Mouse (Mus musculus): ENCODE measurements around the gene Cabp2. TPM values are rescaled to one million over a fixed set of nuclear protein-coding genes. Genes with fewer than 3 reads are reported as not detected.
"Not testable (repeated sequence)": the region's sequence is repeated elsewhere in the genome, so short reads cannot be mapped to it uniquely, and the experiment has no call there.

Gene Cabp2
- total and polyA plus RNA-seq, 2 experiments from 2014 or later: not detected

DNA sequence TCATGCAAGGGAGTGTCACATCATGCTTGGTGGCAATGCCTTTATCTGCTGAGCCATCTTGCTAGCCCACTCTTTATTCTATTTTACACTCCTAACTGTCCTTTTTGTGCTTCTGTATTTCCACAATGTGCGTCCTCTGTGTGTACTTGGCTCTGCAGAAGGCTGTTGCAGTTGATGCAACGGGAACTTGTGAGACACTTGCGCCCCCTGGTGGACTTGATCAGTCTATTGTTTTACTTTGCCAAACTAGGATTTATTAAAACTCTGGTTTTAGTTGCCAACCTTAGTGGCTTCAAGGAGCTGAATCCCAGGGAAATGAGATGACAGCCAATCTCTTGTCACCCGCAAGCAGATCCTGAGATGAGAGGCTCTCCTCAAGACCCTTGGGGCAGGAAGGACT is 33.5 kb upstream of the Cabp2 start:
- TF ChIP-seq CTCF (IDR thresholded peaks at IDR 0.05; ENCODE audit: low read depth): peak; percentile 80
- Histone ChIP-seq H3K27me3 (ENCODE audit: insufficient read depth, low read length) (no peaks in the 10 kb centered on the region), H3K27ac (no peak overlapping the region), H3K4me3 (ENCODE audit: low read length) (no peak overlapping the region), H3K9ac (replicated peaks; ENCODE audit: low read length) (no peak overlapping the region), H3K36me3 (ENCODE audit: insufficient read depth, low read length) (no peaks in the 10 kb centered on the region), H3K4me1 (ENCODE audit: insufficient read depth, low read length) (no peaks in the 10 kb centered on the region), H3K9me3 (ENCODE audit: low read length) (no peaks in the 10 kb centered on the region), H3K4me2 (ENCODE audit: low read depth, low read length) (no peak overlapping the region)
- 16% methylated on average over 4 of the region's 4 CpGs for WGBS
- DNase-seq (ENCODE audit: low spot score) (peak; percentile 90), ATAC-seq (no peak)

DNA sequence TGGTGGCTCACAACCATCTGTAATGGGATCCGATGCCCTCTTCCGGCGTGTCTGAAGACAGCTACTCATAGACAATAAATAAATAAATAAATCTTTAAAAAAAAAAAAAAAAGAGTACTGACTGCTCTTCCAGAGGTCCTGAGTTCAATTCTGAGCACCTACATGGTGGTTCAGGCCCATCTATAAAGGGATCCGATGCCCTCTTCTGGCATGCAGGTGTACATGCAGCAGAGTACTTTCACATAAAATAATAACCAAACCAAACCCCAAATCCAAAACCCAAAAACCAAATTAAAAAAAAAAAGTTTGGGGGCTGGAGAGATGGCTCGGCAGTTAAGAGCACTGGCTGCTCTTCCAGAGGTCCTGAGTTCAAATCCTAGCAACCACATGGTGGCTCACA is 32.3 kb upstream of the Cabp2 start:
- 0 out of 2 replicates have a peak, but pooled peaks have one; percentile 15 for TF ChIP-seq CTCF (IDR thresholded peaks at IDR 0.05; ENCODE audit: low read depth)
- not testable (repeated sequence) for DNase-seq (ENCODE audit: low spot score); H3K27me3 ChIP-seq (ENCODE audit: insufficient read depth, low read length); H3K4me1 ChIP-seq (ENCODE audit: insufficient read depth, low read length); H3K9ac ChIP-seq (replicated peaks; ENCODE audit: low read length); ATAC-seq; H3K27ac ChIP-seq; H3K4me2 ChIP-seq (ENCODE audit: low read depth, low read length); H3K36me3 ChIP-seq (ENCODE audit: insufficient read depth, low read length); H3K9me3 ChIP-seq (ENCODE audit: low read length); H3K4me3 ChIP-seq (ENCODE audit: low read length)
- WGBS: 83% methylated on average over 5 of the region's 5 CpGs

DNA sequence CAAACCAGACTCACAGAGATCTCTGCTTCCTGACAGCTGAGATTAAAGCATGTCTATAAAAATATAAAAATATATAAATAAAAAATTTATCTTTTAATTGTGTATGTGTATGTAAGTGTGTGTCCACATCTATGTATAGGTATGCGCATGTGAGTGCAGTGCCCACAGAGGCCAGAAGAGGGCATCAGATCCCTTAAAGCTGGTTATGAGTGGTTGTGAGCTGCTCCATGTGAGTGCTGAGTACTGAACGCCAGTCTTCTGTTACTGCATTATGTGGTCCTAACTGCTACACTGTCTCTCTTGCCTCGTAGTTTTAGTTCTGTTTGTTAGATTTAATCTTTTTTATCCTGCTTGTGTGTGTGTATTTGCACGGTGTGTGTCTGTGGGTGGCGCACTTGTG is 30.4 kb upstream of the Cabp2 start:
- Histone ChIP-seq H3K9me3 (ENCODE audit: low read length) (no peaks in the 10 kb centered on the region), H3K9ac (replicated peaks; ENCODE audit: low read length) (no peak overlapping the region), H3K4me2 (ENCODE audit: low read depth, low read length) (no peak overlapping the region), H3K4me1 (ENCODE audit: insufficient read depth, low read length) (no peaks in the 10 kb centered on the region), H3K27me3 (ENCODE audit: insufficient read depth, low read length) (no peaks in the 10 kb centered on the region), H3K4me3 (ENCODE audit: low read length) (no peak overlapping the region), H3K27ac (no peak overlapping the region), H3K36me3 (ENCODE audit: insufficient read depth, low read length) (no peaks in the 10 kb centered on the region)
- DNase-seq (ENCODE audit: low spot score) (no peak), ATAC-seq (no peak)
- 94% methylated on average over 5 of the region's 5 CpGs for WGBS
- TF ChIP-seq CTCF (IDR thresholded peaks at IDR 0.05; ENCODE audit: low read depth): peak; percentile 5; the same call in 1 of the 2 replicates

DNA sequence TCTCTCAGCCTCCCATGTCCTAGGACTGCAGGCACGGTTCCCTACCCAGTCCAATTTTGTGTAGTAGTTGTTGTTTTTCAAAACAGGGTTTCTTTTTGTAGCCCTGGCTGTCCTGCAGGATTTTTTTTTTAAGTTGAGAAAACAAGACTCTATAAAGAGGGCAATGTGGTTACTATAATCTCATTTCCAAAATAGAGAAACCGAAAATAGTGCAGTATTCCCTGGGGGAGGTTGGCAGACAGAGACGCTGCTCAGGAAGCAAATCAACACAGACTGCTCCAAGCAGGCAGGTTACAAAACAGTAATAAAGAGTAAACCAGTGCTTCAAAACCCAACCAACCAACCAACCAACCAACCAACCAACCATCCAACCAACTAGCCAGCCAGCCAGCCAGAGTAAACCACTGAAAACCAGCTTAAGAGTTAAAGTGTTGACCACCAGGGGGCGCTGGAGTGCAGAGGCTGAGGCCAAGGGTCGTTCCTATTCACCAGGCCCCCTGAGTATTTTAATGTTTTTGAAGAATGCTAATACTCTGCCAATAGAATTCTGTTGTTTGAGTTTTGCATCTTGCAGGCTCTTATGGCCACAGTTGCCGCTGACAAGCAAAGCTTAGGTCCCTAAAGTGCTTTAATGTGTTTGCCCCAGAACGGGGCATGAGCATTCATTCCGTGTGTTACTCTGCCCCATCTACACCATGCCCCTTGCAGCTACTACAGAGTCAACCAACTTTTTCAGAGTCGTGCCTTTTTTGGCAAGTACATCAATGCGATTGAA is 29.4 kb upstream of the Cabp2 start:
- TF ChIP-seq CTCF (IDR thresholded peaks at IDR 0.05; ENCODE audit: low read depth): peak; percentile 82
- Histone ChIP-seq H3K36me3 (ENCODE audit: insufficient read depth, low read length) (no peaks in the 10 kb centered on the region), H3K27ac (no peak overlapping the region), H3K9ac (replicated peaks; ENCODE audit: low read length) (no peak overlapping the region), H3K4me1 (ENCODE audit: insufficient read depth, low read length) (no peaks in the 10 kb centered on the region), H3K27me3 (ENCODE audit: insufficient read depth, low read length) (no peaks in the 10 kb centered on the region), H3K4me2 (ENCODE audit: low read depth, low read length) (no peak overlapping the region), H3K9me3 (ENCODE audit: low read length) (no peaks in the 10 kb centered on the region), H3K4me3 (ENCODE audit: low read length) (no peak overlapping the region)
- 50% methylated on average over 10 of the region's 10 CpGs for WGBS
- DNase-seq (ENCODE audit: low spot score) (peak; percentile 63), ATAC-seq (no peak)

DNA sequence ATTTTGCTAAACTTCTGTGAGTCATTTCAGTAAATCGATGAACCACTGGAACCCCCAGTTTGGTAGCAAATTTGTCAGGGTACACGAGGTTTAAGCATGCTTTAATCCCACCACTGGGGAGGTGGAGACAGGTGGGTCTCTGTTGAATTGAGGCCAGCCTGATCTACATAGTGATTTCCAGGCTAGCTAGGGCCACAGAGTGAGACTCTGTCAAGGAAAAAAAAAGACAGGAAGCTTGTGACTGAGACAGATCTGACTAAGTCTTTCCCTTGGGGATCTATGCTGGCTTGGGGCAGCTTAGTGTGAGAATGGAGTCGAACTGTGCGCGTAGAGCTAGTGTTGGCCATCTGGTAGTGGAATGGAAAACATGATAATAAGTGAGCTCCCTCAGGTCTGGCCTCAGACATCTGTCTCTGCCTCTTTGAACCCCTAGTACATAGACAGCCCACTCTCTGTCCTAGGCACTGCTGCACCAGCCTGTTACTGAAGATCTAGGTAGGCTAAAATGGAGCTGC is 28.8 kb upstream of the Cabp2 start:
- Histone ChIP-seq H3K9ac (replicated peaks; ENCODE audit: low read length) (no peak overlapping the region), H3K36me3 (ENCODE audit: insufficient read depth, low read length) (no peaks in the 10 kb centered on the region), H3K4me2 (ENCODE audit: low read depth, low read length) (no peak overlapping the region), H3K4me3 (ENCODE audit: low read length) (no peak overlapping the region), H3K4me1 (ENCODE audit: insufficient read depth, low read length) (no peaks in the 10 kb centered on the region), H3K9me3 (ENCODE audit: low read length) (no peaks in the 10 kb centered on the region), H3K27ac (no peak overlapping the region), H3K27me3 (ENCODE audit: insufficient read depth, low read length) (no peaks in the 10 kb centered on the region)
- DNase-seq (ENCODE audit: low spot score) (no peak), ATAC-seq (no peak)
- 68% methylated on average over 5 of the region's 5 CpGs for WGBS
- no peak for TF ChIP-seq CTCF (IDR thresholded peaks at IDR 0.05; ENCODE audit: low read depth)

DNA sequence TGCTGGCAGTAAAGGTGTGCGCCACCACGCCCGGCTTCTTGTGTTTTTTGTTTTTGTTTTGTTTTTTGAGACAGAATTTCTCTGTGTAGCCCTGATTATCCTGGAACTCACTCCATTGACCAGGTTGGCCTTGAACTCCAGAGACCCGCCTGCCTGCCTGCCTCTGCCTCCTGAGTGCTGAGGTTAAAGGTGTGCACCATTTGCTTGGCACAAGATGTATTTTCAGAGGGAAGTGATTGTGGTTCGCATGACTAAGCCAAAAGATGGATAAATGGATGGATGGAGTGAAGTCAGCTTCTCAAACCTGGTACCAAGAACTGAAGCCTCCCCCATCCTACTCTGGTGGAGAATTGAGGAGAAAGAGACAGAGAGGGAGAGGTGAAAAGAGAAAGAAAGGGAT is 26.8 kb upstream of the Cabp2 start:
- DNase-seq (ENCODE audit: low spot score) (no peak), ATAC-seq (no peak)
- no peak overlapping the region for H3K27ac ChIP-seq
- no peaks in the 10 kb centered on the region for H3K4me1 ChIP-seq (ENCODE audit: insufficient read depth, low read length)
- WGBS: 87% methylated on average over 5 of the region's 5 CpGs
- no peak overlapping the region for H3K4me3 ChIP-seq (ENCODE audit: low read length)
- no peak overlapping the region for H3K9ac ChIP-seq (replicated peaks; ENCODE audit: low read length)
- no peak for TF ChIP-seq CTCF (IDR thresholded peaks at IDR 0.05; ENCODE audit: low read depth)
- H3K4me2 ChIP-seq (ENCODE audit: low read depth, low read length): no peak overlapping the region
- H3K9me3 ChIP-seq (ENCODE audit: low read length): no peaks in the 10 kb centered on the region
- H3K36me3 ChIP-seq (ENCODE audit: insufficient read depth, low read length): no peaks in the 10 kb centered on the region
- H3K27me3 ChIP-seq (ENCODE audit: insufficient read depth, low read length): no peaks in the 10 kb centered on the region
